Mouse (Mus musculus): ENCODE data around the gene Jmjd7. TPM values are rescaled to one million over a fixed set of nuclear protein-coding genes. Genes with fewer than 3 reads are reported as not detected.

Gene Jmjd7
- polyA plus RNA-seq, 1 experiment from 2014 or later: 14.4 TPM

DNA sequence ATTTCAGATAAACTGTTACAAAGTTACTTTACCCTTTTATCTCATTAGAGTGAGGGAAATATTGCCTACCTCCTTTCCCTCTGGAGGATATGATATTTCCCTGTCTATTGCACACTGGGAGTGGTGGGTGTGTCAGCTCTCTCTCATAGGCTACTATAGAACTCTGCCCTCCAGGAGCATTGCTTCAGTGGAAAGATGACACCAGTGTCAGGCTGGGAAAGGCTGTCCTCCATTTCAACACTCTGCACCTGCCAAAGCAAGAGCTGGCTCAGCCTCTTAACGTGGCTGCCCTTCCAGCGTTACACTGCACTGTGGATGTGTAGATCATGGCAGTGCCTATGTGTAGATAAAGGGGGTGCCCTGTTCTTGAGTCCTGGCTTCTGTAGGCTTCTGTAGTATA lies 34.9 kb upstream of the Jmjd7 start:
- Histone ChIP-seq H3K27ac (replicated peaks; ENCODE audit: low read depth, low read length) (no peak overlapping the region), H3K9ac (ENCODE audit: low read depth, low read length) (no peak overlapping the region), H3K4me2 (ENCODE audit: low read depth, low read length) (no peak overlapping the region), H3K27me3 (replicated peaks; ENCODE audit: control insufficient read depth, insufficient read depth, low read length) (no peaks in the 10 kb centered on the region), H3K9me3 (ENCODE audit: control insufficient read depth, low read length) (no peaks in the 10 kb centered on the region), H3K4me1 (ENCODE audit: control insufficient read depth, insufficient read depth, low read length) (peaks cover 32% of the 10 kb centered on the region), H3K36me3 (ENCODE audit: control insufficient read depth, insufficient read depth, low read length) (no peaks in the 10 kb centered on the region; the same call in 1 of the 2 replicates), H3K4me3 (ENCODE audit: low read depth, low read length) (no peak overlapping the region)
- WGBS: 56% methylated on average over 2 of the region's 2 CpGs
- peak; percentile 76 for ATAC-seq (ENCODE audit: low read depth)
- peak; percentile 59 for DNase-seq (ENCODE audit: low spot score)

DNA sequence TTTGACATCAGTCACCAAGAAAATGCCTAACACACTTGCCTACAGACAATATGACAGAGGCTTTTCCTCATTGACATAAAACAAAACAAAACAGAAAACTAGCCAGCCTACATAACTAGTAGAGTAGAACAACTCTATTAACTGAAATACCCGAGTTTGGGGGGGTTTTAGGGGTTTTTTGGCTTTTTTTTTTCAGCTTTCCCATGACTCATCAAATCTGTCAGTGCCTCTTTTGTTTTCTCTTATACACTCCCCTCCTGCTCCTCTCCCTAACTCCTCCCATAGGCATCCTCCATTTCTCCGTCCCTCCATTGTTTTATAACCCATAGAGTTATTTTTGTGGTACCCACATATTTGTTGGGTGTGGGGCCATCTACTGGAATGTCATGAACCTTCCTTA lies 33.8 kb upstream of the Jmjd7 start:
- WGBS: 46% methylated on average over 2 of the region's 2 CpGs
- Histone ChIP-seq H3K4me3 (ENCODE audit: low read depth, low read length) (no peak overlapping the region), H3K27me3 (replicated peaks; ENCODE audit: control insufficient read depth, insufficient read depth, low read length) (no peaks in the 10 kb centered on the region), H3K27ac (replicated peaks; ENCODE audit: low read depth, low read length) (no peak overlapping the region), H3K4me2 (ENCODE audit: low read depth, low read length) (no peak overlapping the region), H3K36me3 (ENCODE audit: control insufficient read depth, insufficient read depth, low read length) (peaks cover 3% of the 10 kb centered on the region), H3K9ac (ENCODE audit: low read depth, low read length) (no peak overlapping the region), H3K4me1 (ENCODE audit: control insufficient read depth, insufficient read depth, low read length) (peaks cover 34% of the 10 kb centered on the region), H3K9me3 (ENCODE audit: control insufficient read depth, low read length) (no peaks in the 10 kb centered on the region)
- DNase-seq (ENCODE audit: low spot score) (no peak), ATAC-seq (ENCODE audit: low read depth) (no peak)

DNA sequence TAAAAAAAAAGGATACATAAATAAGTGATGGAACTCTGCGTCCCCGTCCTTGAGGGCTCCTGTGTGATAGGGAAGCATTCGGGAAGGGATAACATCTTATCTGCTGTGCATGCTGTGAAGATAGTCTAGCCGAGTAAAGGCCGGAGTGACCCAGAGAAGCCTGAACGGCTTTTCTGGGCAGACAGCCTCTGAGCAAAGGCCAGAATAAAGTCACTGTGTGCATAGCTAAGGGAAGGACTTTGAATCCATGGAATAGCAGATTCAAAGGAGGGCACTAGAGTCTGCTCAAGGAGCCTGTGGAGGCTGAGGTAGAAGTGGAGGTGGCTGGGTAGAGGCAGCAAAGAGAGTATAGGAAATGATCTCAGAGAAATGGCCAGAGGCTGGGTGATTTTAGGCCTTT lies 32.4 kb upstream of the Jmjd7 start:
- Histone ChIP-seq H3K9me3 (ENCODE audit: control insufficient read depth, low read length) (no peaks in the 10 kb centered on the region), H3K9ac (ENCODE audit: low read depth, low read length) (peak overlapping the region; percentile 41; the same call in 1 of the 2 replicates), H3K4me1 (ENCODE audit: control insufficient read depth, insufficient read depth, low read length) (peaks cover 29% of the 10 kb centered on the region), H3K27ac (replicated peaks; ENCODE audit: low read depth, low read length) (peak overlapping the region; percentile 91), H3K4me3 (ENCODE audit: low read depth, low read length) (no peak overlapping the region), H3K27me3 (replicated peaks; ENCODE audit: control insufficient read depth, insufficient read depth, low read length) (no peaks in the 10 kb centered on the region), H3K4me2 (ENCODE audit: low read depth, low read length) (no peak overlapping the region), H3K36me3 (ENCODE audit: control insufficient read depth, insufficient read depth, low read length) (peaks cover 16% of the 10 kb centered on the region)
- ATAC-seq (ENCODE audit: low read depth): no peak
- no peak for DNase-seq (ENCODE audit: low spot score)
- 86% methylated on average over 6 of the region's 6 CpGs for WGBS

DNA sequence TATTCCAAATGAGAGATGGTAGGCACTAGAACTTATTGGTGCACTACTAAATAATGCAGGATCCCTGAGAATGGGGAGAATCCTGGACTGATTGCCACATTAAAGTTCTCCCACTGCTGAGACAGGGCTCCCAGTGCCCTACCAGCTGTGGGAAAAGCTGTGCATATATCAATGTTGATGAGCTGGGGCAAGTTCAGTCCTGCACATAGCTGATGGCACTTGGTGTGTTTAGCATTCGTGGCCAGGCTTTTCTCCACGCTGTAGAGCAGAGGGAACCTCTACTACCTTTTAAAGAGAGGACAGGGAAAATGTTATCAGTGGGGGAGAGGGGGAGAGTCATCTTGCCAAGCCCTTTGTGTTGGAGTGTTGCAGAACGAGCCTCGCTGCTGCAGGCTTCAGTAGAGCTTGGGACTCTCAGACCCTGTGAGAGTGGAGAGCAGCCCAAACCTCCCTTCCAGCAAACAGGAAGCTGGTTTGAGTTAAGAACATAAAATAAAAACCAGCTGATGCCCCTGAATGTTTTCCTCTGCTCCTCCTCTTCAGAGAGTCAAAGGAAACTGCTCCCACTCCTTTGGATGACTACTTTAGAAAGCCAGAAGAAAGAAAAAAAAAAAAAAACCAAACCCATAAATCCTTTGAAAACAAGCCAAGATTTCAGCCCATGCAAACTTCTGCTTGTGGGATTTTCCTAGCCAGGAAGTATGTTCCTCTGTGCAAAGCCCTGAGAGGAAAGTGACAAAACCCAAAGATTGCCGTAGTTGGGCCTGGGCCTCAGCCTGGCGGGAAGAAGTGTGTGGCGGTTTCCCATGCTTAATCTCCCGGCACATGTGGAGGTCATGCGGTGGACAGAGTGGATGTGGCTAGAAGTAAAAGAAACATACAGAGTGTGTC lies 31.6 kb upstream of the Jmjd7 start:
- Histone ChIP-seq H3K27ac (replicated peaks; ENCODE audit: low read depth, low read length) (peak overlapping the region; percentile 91), H3K4me3 (ENCODE audit: low read depth, low read length) (no peak overlapping the region), H3K4me1 (ENCODE audit: control insufficient read depth, insufficient read depth, low read length) (peaks cover 29% of the 10 kb centered on the region), H3K4me2 (ENCODE audit: low read depth, low read length) (peak overlapping the region; percentile 19; the same call in 1 of the 2 replicates), H3K27me3 (replicated peaks; ENCODE audit: control insufficient read depth, insufficient read depth, low read length) (no peaks in the 10 kb centered on the region), H3K9me3 (ENCODE audit: control insufficient read depth, low read length) (no peaks in the 10 kb centered on the region), H3K9ac (ENCODE audit: low read depth, low read length) (peak overlapping the region; percentile 41; the same call in 1 of the 2 replicates), H3K36me3 (ENCODE audit: control insufficient read depth, insufficient read depth, low read length) (peaks cover 17% of the 10 kb centered on the region)
- peak; percentile 91 for DNase-seq (ENCODE audit: low spot score)
- peak; percentile 81 for ATAC-seq (ENCODE audit: low read depth)
- WGBS: 22% methylated on average over 9 of the region's 9 CpGs

DNA sequence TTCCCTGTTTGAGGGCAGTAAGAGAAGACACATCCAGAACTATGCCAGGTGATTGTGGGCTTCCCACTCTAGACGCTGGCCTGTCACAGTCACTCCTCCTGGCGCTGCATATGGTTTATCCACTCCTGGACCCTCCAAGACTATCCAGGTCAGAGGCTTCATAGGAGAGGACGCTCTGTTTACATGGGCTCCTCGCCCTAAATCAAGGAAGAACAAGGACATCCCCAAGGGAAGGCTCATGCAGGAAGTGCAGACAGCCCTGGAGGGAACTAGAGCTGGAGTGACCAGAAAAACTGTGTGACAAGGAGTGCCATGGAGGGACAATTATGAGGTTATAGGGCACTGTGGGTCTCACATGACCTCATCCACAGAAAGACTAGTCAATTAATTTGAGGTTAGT lies 29.9 kb upstream of the Jmjd7 start:
- Histone ChIP-seq H3K4me3 (ENCODE audit: low read depth, low read length) (no peak overlapping the region), H3K9me3 (ENCODE audit: control insufficient read depth, low read length) (no peaks in the 10 kb centered on the region), H3K27me3 (replicated peaks; ENCODE audit: control insufficient read depth, insufficient read depth, low read length) (no peaks in the 10 kb centered on the region), H3K4me2 (ENCODE audit: low read depth, low read length) (no peak overlapping the region), H3K4me1 (ENCODE audit: control insufficient read depth, insufficient read depth, low read length) (peaks cover 33% of the 10 kb centered on the region), H3K9ac (ENCODE audit: low read depth, low read length) (no peak overlapping the region), H3K36me3 (ENCODE audit: control insufficient read depth, insufficient read depth, low read length) (peaks cover 20% of the 10 kb centered on the region), H3K27ac (replicated peaks; ENCODE audit: low read depth, low read length) (peak overlapping the region; percentile 91)
- DNase-seq (ENCODE audit: low spot score) (no peak), ATAC-seq (ENCODE audit: low read depth) (no peak)
- 83% methylated on average over 4 of the region's 4 CpGs for WGBS

DNA sequence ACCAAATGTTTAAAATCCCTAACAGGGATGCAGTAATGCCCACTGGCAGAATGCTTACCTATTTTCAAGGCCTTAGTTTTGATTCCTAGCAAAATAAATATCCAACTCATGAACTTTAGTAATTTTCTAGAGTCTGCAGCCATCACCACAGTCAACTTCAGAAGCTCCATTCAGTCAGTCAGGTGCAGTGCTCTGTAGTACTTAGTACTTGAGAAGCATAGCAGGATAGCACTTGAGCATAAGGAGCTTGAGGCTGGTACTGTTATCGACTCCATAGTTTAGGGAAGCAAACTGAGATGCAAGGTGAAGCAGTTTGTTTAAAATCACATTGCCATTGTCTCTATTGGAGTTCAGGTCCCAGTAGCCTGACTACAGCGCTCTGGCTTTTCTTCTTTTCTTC lies 27.6 kb upstream of the Jmjd7 start:
- 92% methylated on average over 2 of the region's 2 CpGs for WGBS
- ATAC-seq (ENCODE audit: low read depth) (no peak), DNase-seq (ENCODE audit: low spot score) (no peak)
- Histone ChIP-seq H3K4me2 (ENCODE audit: low read depth, low read length) (no peak overlapping the region), H3K4me3 (ENCODE audit: low read depth, low read length) (no peak overlapping the region), H3K9ac (ENCODE audit: low read depth, low read length) (no peak overlapping the region), H3K27me3 (replicated peaks; ENCODE audit: control insufficient read depth, insufficient read depth, low read length) (no peaks in the 10 kb centered on the region), H3K27ac (replicated peaks; ENCODE audit: low read depth, low read length) (no peak overlapping the region), H3K36me3 (ENCODE audit: control insufficient read depth, insufficient read depth, low read length) (peaks cover 29% of the 10 kb centered on the region), H3K9me3 (ENCODE audit: control insufficient read depth, low read length) (no peaks in the 10 kb centered on the region), H3K4me1 (ENCODE audit: control insufficient read depth, insufficient read depth, low read length) (peaks cover 30% of the 10 kb centered on the region)

DNA sequence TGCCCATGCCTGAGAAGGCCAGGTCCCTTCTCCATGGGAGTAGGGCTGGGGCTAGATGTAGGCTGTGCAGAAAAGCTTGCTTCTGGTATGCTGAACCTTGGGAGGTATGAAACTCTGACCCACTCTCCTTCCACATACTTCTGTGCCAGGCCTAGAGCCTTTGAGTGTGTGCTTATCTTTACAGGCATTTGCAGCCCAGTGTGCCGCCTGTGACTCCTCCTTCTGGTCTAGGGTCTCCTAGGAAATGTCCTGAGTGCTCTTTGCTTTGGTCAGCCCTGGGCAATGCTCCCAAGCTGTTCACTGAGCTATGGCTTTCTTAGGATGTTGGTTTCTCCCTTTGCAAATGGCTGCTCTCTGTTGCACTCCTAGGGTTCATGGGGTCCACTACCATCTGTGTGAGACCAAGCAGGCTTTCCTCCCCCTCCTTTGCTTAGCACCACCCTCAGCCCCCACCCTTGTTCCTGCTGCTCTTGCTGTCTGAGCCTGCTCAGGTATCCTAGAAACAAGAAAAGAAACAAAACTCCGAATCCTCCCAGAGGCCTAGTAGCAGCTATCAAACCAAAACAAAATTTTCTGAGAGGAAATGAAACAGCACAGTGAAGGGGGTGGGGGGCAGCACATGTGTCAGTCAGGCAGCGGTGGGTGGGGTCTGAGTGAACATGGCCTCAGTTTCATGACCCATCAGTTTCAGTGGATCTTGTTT lies 26.2 kb upstream of the Jmjd7 start:
- Histone ChIP-seq H3K4me3 (ENCODE audit: low read depth, low read length) (no peak overlapping the region), H3K4me2 (ENCODE audit: low read depth, low read length) (no peak overlapping the region), H3K27ac (replicated peaks; ENCODE audit: low read depth, low read length) (no peak overlapping the region; the same call in 1 of the 2 replicates), H3K9ac (ENCODE audit: low read depth, low read length) (no peak overlapping the region), H3K4me1 (ENCODE audit: control insufficient read depth, insufficient read depth, low read length) (peaks cover 20% of the 10 kb centered on the region), H3K9me3 (ENCODE audit: control insufficient read depth, low read length) (no peaks in the 10 kb centered on the region), H3K36me3 (ENCODE audit: control insufficient read depth, insufficient read depth, low read length) (peaks cover 30% of the 10 kb centered on the region), H3K27me3 (replicated peaks; ENCODE audit: control insufficient read depth, insufficient read depth, low read length) (no peaks in the 10 kb centered on the region)
- DNase-seq (ENCODE audit: low spot score): peak; percentile 5
- no peak for ATAC-seq (ENCODE audit: low read depth)
- 55% methylated on average over 3 of the region's 3 CpGs for WGBS

DNA sequence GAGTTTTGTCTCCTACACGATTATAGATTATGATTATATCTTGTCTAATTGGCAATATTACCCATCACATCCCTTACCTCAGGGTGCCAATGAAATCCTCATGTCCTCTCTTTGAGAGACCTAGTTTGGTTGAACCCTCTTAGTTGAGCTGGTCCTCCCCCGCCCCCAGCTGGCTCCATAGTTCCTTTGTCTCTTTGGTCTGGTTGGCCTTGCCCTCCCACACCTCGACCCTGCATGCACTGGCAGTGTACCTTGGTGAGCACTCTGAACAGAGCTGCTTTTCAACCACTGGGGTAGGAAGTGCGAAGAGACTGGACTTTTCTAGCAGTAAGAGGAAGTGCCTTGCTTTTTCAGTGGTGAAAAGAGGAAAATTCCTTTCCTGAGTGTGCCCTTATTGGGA lies 25.3 kb upstream of the Jmjd7 start:
- Histone ChIP-seq H3K4me1 (ENCODE audit: control insufficient read depth, insufficient read depth, low read length) (peaks cover 11% of the 10 kb centered on the region), H3K27ac (replicated peaks; ENCODE audit: low read depth, low read length) (no peak overlapping the region), H3K27me3 (replicated peaks; ENCODE audit: control insufficient read depth, insufficient read depth, low read length) (no peaks in the 10 kb centered on the region), H3K9me3 (ENCODE audit: control insufficient read depth, low read length) (no peaks in the 10 kb centered on the region), H3K4me3 (ENCODE audit: low read depth, low read length) (no peak overlapping the region), H3K36me3 (ENCODE audit: control insufficient read depth, insufficient read depth, low read length) (peaks cover 30% of the 10 kb centered on the region), H3K9ac (ENCODE audit: low read depth, low read length) (no peak overlapping the region), H3K4me2 (ENCODE audit: low read depth, low read length) (no peak overlapping the region)
- 72% methylated on average over 4 of the region's 4 CpGs for WGBS
- DNase-seq (ENCODE audit: low spot score): no peak
- ATAC-seq (ENCODE audit: low read depth): no peak

All from embryonic facial prominence, embryonic 14.5 days (tissue).